Mouse (Mus musculus): ENCODE results near the gene Gpat3. TPM values are rescaled to one million over a fixed set of nuclear protein-coding genes. Genes with fewer than 3 reads are reported as not detected.

The Gpat3 gene
- 10 to 100 TPM; 19.8 to 26.1 TPM for total RNA-seq (2021)
- long read RNA-seq, experiment 1, transcript Gpat3-202 (12 exons, 3,035 nt) = minor isoform, 5 of 27 reads
- long read RNA-seq, experiment 1, transcript Gpat3-201 (13 exons, 2,884 nt) = major isoform, 20 of 27 reads
- long read RNA-seq, experiment 1, partial matches to known transcripts = 1 of 27 reads
- long read RNA-seq, experiment 1, other reads (novel, unspliced or antisense) = 1 of 27 reads
- long read RNA-seq, experiment 2, transcript Gpat3-201 (13 exons, 2,884 nt) = major isoform, 5 of 8 reads
- long read RNA-seq, experiment 2, partial matches to known transcripts = 1 of 8 reads
- long read RNA-seq, experiment 2, other reads (novel, unspliced or antisense) = 1 of 8 reads

GRCm38 (mm10) chr5:100845485-100845847 lies at the start of gene Gpat3:
Gene Gpat3, plus strand, starts transcription at chr5:100845713.
- peak; percentile 50 to 72 for DNase-seq

DNA sequence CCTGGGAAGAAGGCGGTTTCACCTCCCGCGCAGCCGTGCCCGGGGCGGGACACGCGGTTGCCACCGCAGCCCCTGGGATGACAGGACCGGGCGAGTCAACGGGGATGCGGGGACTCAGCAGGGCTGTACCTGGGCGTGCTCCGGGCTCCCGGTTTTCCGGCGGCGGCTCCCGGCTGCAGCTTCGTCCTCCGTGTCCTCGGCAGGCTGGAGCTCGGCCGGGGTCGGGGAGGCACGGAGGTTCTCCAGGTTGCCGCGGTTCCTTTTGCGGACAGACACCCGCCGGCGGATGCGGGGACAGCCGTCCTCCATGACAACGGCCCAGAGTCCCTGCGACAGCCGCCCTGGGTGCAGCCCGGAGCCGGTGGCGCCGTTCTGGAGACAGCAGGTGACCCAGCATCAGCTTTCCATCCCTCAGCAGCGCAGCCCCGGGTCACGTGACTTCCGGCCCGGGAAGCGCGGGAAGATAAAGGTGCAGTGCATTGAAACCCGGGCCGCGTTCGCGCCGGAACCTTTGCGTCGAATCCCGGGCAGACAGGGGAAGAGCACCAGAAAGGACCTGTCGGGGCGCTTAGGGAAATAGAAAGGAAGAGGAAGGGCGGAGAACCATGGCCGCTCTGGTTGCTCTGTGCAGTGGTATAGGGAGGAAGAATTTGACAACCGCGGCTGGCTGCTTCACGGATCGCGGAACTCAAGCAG lies 47.2 kb upstream of the Gpat3 start, which contains the start of the genes Helq and Mrps18c:
Helq (minus strand) TSS at position 434 of the 696 bp plus-strand sequence.
Mrps18c (plus strand) TSS at position 463 of the 696 bp plus-strand sequence.
- DNase-seq = peak; percentile 90 to 91

DNA sequence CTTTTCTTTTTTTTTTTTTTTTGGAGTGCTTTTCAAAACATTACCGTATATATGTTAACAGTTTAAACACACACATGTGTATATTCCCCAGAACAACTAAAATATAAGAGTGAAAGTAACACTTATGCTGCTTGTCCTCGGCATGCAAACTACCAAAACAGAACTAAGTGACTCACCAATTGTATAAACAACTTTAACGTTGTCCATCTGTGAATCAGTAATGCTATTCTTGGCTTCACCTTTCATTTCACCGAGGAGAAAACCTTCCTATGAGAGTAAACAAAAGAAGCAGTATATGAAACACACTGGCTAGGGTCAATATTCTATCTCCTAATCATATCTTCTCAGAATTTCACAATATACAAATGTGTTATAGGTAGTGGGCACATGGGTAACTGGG lies 27.2 kb upstream of the Gpat3 start:
- no peak for DNase-seq

DNA sequence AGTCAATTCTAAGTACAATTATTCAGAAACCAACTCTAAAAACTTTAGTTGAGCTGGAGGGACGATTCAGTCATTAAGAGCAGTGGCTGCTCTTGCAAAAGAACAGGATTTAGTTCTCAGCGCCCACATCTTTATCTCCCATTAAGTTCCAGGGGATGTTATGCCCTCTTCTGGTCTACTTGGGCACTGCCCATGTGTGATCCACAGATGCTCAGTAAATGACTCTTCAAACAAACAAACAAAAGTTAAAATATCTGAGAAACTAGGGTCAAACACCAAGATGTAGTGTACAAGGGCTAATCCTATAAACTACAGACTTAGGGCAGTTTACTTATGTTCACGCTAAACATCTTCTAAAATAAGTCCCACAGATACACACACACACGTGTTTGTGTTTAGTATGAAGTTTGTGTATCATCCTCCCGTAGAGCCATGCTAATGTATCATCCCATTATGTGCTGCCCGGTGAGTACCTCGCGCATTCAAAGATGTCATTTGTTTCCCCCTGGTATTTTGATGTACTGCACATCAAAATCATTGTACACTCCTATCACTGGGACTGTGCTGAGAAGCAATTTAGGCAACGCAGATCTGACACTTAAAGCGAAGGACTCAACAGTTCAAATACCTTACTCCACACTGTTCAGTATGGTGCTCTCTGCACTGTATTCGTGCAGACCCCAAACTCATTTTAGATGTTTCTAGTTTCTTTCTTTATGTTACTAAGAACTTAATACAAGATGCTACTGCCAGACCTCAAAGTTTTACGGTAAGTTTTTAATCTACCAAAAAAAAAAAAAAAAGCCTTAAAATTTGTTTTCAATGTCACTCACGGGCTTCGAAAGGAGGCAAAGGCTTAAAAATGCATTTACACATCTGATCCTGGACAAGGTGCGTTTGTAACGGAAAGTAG lies 25.7 kb upstream of the Gpat3 start:
- no peak for DNase-seq

GRCm38 (mm10) chr5:100820483-100821184 lies 24.9 kb upstream of the Gpat3 start, which contains the start of gene Abraxas1:
Gene Abraxas1, minus strand, starts transcription at chr5:100820965.
- peak; percentile 92 to 95 for DNase-seq

DNA sequence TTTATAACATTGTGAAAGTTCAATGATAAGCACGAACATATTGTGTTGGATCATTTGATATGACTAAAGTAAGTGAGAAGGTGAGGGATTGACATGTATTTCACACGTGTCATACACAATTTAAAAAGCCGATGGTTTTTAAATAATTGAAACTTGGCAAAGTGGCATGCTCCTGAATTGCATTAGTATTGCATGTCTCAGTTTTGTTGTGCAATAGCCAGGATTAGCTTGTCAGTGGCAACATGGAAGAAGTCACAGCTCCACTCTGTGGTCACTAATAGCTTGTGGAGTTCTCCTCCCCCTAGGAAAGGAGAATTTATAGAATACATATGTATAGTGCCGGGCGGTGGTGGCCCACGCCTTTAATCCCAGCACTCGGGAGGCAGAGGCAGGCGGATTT lies 24.1 kb upstream of the Gpat3 start:
- no peak for DNase-seq

GRCm38 (mm10) chr5:100822826-100823225 lies 22.7 kb upstream of the Gpat3 start:
- no peak for DNase-seq

DNA sequence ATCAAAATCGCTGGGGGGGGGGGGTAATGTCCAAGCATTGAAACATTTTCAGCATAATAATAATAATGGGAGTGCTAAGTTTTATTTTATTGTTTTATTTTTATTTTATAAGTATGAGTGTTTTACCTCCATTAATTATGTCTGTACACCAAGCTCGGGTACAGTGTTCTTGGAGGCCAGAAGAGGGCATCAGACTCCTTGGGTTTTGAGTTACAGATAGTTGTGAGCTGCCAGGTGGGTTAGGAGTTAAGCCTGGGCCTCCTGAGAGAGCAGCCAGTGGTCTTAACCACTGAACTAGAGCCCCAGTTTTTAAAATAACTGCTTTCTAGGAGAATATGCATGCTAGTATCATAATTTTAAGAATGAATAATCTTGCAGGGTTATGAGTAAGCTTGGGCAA lies 19.5 kb upstream of the Gpat3 start:
- DNase-seq = no peak

DNA sequence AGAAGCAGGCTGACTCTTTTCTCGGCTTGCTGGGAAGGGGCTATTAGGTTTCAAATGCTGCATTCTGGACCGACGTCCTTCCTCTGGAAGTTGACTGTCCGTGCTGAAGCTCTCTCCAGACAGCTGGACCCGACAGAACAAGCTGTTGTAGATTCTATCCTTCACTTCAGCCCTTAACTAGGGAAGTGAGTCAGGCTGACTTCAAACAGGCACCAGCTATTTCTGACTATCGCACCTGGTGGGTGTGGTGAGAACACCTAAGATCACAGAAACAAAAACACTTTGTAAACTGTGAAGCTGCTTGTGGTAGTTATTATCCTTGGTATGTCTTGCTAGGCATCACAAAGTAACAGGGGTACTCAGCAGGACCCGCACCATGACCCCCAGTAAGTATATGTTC lies 19.0 kb upstream of the Gpat3 start:
- no peak for DNase-seq

GRCm38 (mm10) chr5:100828701-100829100 lies 16.8 kb upstream of the Gpat3 start:
- DNase-seq = no peak

- no peak for DNase-seq
Measured at GRCm38 (mm10) chr5:100832680-100833079, 12.8 kb upstream of the Gpat3 start.

DNA sequence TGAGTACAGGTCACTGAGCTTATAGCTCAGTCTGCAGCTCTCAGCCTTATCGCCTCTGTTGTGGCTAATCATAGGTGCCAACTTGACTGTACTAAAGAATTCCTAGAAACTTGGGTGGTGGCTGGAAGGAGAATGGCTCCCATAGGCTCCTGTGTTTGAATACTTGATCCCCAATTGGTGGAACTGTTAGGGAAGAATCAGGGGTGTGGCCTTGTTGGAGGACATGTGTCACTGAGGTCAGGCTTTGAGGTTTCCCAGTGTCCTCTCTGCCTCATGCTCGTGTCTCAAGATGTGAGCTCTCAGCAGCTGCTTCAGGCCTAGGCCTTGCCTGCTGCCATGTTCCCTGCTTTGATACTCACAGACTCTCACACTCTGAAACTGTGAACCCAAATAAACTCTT lies 11.7 kb upstream of the Gpat3 start:
- DNase-seq = no peak

DNA sequence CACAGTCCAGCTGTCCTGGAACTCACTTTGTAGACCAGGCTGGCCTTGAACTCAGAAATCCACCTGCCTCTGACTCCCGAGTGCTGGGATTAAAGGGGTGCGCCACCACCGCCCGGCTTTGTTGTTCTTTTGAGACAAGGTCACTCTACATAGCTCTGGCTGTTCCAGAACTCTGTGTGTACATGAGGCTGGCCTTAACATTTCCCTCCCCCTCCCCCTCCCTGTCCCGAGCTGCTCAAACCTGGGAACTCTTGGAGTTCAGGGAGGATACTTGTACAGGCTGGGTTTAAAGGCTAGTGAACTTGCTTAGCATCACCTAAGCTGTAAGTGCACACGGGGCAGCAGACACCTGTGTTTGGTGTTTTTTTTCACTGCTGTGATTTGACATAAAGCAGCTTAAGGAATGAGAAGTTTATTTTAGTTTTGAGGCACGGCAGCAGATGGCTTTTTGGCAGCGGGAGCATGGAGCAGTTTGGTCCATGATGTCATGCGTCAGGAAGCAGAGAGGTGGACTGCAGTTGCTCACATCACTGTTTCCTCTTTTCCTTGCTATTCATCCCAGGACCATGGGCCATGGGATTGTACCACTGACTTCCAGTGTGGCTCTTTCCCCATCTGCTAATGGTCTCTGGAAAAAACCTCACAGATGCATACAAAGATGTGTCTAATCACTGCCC lies 9.5 kb upstream of the Gpat3 start:
- DNase-seq = no peak

DNA sequence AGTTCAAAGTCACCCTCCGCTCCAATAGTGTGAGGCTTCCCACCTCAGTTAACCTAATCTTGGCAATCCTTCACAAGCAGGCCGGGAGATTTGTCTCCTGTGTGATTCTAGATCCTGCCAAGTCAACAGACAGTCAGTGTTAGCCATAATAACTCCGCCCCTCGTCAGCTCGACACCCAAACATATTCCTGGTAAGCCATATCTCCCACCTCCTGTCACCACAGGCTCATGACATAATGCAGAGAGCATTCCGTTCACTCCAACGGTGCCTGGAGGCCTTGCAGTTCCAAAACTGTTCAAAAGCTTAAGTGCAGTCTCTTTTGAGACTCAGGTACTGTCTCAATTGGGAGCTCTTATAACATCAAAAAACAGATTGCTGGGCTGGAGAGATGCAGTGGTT lies 7.6 kb upstream of the Gpat3 start:
- peak; percentile 73 to 89 for DNase-seq

DNA sequence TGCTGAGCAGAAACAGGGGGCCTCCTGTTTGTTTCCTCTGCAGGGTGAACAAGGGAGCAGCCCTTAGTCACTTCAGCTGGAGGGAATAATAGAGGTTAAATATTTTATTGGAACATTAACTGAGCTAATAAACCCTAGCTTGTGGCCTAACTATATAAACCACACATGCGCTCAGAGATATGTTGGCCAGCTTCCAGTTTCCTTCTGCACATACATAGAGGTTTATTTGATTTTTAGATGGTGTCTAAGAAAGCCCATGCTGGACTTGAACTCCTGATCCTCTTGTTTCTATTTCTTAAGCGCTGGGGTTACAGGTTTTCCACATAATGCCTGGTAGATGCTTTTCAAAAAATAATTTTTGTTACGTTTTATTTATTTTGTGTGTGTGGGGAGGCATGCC lies 1.0 kb upstream of the Gpat3 start:
- DNase-seq = no peak

DNA sequence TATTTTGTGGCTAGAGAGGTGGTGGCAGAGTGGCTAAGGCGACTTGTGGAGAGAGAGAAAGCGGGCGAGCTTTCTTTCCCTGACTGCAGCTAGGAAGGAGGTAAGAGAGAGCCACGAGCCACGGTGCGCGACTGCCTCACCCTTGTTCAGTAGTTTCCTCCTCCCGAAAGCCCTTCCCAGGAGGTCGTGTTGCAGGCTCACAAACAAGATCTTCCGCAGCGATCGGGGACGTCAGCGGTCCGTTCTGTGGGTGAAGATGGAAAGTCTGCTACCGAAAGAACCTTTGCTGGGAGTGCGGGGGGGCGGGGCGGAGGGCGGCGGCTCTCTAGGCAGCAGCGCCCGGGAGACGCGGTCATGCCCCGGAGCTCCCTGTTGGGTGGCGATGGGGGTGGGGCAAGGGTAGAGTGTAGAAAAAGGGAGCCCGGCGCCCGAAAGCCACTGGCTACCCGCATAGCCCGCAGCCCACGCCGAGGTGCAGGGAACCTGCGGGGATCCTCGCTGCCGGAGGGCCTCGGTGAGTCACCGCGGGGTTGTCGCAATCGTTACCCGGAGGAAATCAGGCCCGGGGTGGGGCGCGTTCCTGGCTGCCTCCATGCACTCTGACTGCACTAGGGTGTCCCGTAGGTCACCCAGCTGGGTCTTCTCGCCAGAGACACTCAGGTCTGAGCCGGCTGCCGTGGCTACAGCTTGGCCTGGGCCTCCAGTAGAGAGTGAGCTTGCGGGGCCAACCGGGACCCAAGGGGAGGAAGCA lies 510 bp downstream of the Gpat3 start:
- DNase-seq = peak; percentile 88 to 89

DNA sequence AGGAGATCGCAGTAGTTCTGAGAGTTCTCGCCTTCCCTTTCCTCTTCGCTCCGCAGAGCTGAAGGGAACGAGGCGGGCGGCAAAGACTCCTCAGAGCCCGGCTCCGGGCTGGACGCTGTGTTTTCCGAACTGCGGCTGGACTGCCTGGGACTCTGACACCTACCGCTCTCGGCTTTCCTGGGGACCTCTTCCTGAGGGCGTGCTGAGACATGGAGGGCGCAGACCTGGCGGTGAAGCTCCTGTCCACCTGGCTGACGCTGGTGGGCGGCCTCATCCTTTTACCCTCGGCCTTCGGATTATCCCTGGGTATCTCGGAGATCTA lies 1.0 kb downstream of the Gpat3 start:
- no peak for DNase-seq

GRCm38 (mm10) chr5:100847143-100847542 lies 1.6 kb downstream of the Gpat3 start:
- no peak for DNase-seq

GRCm38 (mm10) chr5:100853963-100854362 lies 8.4 kb downstream of the Gpat3 start:
- no peak for DNase-seq

- DNase-seq = no peak
Measured at GRCm38 (mm10) chr5:100856552-100856951, 11.0 kb downstream of the Gpat3 start.
